Mouse (Mus musculus) liver, embryonic 12.5 days (tissue): Measurements from ENCODE around the gene Actrt2. TPM values are rescaled to one million over a fixed set of nuclear protein-coding genes. Genes with fewer than 3 reads are reported as not detected.

Experiments used
- ATAC-seq: fragments of 200-750 bp; cut with Nextera tagmentation; 2 replicates; pipeline ENCODE4 v1.8.0; 2017; ENCODE audit warnings: moderate number of reproducible peaks, mild to moderate bottlenecking, moderate library complexity
- H3K27ac ChIP-seq: fragments of 300-500 bp; sonication (generic); 2 replicates; pipeline ENCODE4 v1.5.1; 2016; ENCODE audit warnings: mild to moderate bottlenecking
- H3K27me3 ChIP-seq: fragments of 300-500 bp; sonication (generic); replicated peaks from 2 replicates; pipeline ENCODE4 v1.6.1; 2016; ENCODE audit warnings: mild to moderate bottlenecking, moderate library complexity
- H3K36me3 ChIP-seq: fragments of 300-500 bp; sonication (generic); 2 replicates; pipeline ENCODE4 v1.6.1; 2016; ENCODE audit warnings: mild to moderate bottlenecking, moderate library complexity
- H3K4me1 ChIP-seq: fragments of 300-500 bp; sonication (generic); 2 replicates; pipeline ENCODE4 v1.6.1; 2016
- H3K4me2 ChIP-seq: fragments of 300-500 bp; sonication (generic); 2 replicates; pipeline ENCODE4 v1.6.1; 2016; ENCODE audit warnings: mild to moderate bottlenecking, moderate library complexity
- H3K4me3 ChIP-seq: fragments of 300-500 bp; sonication (generic); 2 replicates; pipeline ENCODE4 v1.5.1; 2016; ENCODE audit warnings: mild to moderate bottlenecking, moderate library complexity
- H3K9ac ChIP-seq: fragments of 300-500 bp; sonication (generic); 2 replicates; pipeline ENCODE4 v1.6.1; 2016; ENCODE audit warnings: mild to moderate bottlenecking, moderate library complexity
- H3K9me3 ChIP-seq: fragments of 300-500 bp; sonication (generic); replicated peaks from 2 replicates; pipeline ENCODE4 v1.6.1; 2016; ENCODE audit warnings: mild to moderate bottlenecking, moderate library complexity
- WGBS: fragments of 180-500 bp; shearing (Covaris S2); methylation state at CpG from one replicate; pipeline ENCODE4 v1.1.7; 2016; ENCODE audit not compliant: insufficient replicate concordance; 5-methylcytosine and 5-hydroxymethylcytosine counted together
- polyA plus RNA-seq: library from polyadenylated mRNA; unstranded; fragments of >200 nt; fragmentation: Nextera tagmentation; extraction: Ambion mirVana; gene quantifications from 2 replicates; pipeline ENCODE4 v1.2.1, GENCODE M21; 2016

Actrt2 gene
- polyA plus RNA-seq, 1 experiment from 2014 or later: not detected

DNA sequence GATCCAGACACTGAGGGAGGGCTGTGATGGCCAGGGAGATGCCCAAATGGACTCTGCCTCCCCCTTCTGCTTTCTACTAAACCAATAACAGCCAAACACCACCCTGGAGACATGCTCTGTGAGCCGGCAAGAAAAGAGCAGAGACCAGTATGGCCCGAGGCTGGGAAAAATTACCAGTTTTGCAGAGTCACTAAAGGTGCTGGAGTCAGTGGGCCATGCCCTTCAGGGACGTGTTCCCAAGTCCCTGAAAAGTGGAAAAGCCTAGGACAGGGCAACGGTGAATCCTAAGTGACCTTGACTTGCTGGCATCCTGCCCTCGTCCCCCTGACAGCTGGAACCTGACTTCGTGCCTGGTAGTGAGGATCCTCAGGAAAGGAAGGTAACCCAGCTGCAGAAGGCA is 25.2 kb downstream of the Actrt2 start:
- Histone ChIP-seq H3K27me3 (peaks cover 97% of the 10 kb centered on the region), H3K4me3 (no peak overlapping the region), H3K4me1 (no peaks in the 10 kb centered on the region), H3K4me2 (no peak overlapping the region), H3K36me3 (no peaks in the 10 kb centered on the region), H3K9me3 (no peaks in the 10 kb centered on the region), H3K27ac (no peak overlapping the region), H3K9ac (no peak overlapping the region)
- WGBS: 3% methylated on average over 6 of the region's 6 CpGs
- no peak for ATAC-seq

DNA sequence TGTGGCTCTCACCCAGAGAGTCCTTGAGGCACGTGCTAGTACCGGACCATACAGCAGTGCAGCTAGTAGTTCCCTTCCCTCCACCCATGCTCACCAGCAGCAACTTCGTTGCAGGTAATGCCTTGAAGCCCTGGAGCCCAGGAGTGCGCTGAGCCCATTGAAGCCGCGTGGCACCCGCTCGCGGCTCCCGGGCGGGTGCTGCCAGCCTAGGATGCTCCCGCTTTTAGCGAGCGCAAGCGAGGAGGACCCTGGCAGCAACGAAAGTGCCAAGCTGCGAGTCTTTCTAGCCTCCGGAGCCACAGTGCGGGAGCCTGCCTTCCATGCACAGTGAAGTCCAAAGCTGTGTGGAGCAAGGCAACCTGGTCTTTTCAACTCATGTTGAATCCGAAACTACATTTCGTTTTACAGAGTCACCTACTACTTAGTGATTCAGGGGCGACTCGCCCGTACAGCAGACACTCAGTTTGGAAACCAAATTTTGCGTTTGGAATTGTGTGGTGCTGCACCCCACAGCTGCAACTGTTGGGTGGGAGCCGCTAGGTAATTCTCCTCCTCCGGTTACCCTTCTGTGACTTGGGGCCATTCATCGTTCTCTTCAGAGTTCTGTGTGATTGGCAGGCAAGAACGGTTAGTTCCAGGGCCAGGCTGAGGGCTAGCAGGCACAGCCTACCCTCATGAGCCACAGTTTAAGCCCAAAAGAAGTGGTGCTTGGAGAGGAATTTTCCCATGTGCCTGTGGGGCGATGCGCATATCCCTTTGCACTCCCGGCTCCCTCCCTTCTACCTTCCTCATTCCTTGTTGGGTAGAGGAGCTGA is 26.2 kb downstream of the Actrt2 start:
- 2% methylated on average over 32 of the region's 32 CpGs for WGBS
- Histone ChIP-seq H3K4me2 (peak overlapping the region; percentile 6; the same call in 1 of the 2 replicates), H3K4me3 (no peak overlapping the region), H3K9ac (no peak overlapping the region), H3K27me3 (peaks cover 97% of the 10 kb centered on the region), H3K27ac (no peak overlapping the region), H3K36me3 (no peaks in the 10 kb centered on the region), H3K4me1 (0 out of 2 replicates have a peak, but pooled peaks cover 5% of the 10 kb centered on the region), H3K9me3 (no peaks in the 10 kb centered on the region)
- no peak for ATAC-seq

DNA sequence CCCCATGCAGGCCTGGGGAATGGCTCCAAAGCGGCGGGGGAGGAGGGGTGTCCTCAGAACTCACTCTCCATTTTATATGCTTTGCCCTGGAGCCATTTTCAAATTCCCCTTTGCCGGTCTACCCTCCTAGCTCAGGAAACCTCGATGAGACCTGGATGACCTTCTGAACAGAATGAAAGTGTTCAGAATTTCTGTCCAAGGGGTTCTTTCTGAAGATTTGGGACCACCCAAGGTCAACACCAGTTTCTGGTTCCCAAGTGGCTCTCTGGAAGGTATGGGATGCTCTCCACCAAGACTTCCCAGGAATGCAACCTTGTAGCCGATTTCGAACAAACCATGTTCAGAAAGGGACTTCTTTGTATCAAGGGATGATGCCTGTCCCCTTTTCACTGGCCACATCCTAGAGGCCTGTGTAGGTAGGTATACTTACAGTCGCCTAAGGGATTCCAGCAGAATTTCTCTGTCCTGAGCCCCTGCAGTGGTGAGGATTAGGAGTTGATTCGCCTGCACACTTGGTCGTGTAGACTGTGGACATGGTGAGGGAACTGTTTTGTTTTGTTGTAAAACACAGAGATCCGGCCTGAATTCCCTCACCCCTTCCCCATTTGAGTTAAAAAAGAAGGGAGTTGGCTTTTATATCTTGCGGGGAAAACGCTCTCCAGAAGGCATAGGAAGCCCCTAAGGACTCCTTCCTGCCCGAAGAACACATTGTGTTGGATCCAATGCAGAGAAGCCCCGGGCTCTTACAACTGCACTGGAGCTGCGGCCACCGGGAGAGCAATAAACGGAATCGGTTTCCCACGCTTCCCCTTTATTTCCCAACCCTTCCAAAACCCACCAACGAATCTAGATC is 27.0 kb downstream of the Actrt2 start:
- WGBS: 7% methylated on average over 20 of the region's 20 CpGs
- H3K36me3 ChIP-seq: no peaks in the 10 kb centered on the region
- H3K4me3 ChIP-seq: no peak overlapping the region
- no peak for ATAC-seq
- H3K9ac ChIP-seq: no peak overlapping the region
- no peak overlapping the region for H3K4me2 ChIP-seq
- 0 out of 2 replicates have a peak, but pooled peaks cover 5% of the 10 kb centered on the region for H3K4me1 ChIP-seq
- no peak overlapping the region for H3K27ac ChIP-seq
- H3K27me3 ChIP-seq: peaks cover 97% of the 10 kb centered on the region
- no peaks in the 10 kb centered on the region for H3K9me3 ChIP-seq

DNA sequence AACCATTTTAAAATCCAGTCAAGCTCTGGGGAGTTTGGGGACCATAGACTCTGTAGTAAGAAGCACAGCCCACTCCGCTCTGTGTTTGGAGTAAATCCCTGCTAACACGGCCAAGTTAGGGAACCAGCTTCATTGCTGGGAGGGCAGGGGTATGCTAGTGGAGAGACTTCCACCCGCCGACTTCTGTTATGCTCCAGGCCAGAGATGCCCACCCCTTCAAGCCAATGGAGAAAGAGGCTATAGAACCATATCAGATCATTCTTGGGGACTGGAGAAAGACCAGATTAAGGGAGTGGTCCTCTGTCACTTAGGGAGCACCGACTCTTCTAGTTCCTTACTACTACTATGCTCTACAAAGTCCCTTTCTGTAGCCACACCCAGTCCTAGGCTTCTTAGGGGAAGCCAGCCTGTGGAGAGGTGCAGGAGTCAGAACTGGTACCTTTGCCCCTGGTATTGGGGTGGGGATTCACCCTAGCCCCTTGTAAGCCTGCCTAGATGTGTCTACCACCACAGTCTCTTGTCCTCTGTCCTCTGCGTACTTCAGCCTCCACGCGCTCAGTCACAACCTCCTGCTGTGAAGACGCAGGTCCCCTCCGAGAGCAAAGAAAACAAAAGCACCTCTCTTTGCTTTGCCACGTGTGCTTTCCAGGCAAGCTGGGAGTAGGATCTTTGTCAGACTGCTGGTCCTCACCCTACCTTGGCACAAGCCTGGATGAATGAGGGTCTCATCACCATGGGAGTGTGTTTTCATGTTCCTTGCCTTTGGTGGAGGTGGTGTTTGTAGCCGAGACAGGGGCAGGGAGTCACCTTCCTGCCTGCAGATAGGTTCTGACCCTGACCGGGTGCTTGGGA is 27.9 kb downstream of the Actrt2 start:
- Histone ChIP-seq H3K27ac (no peak overlapping the region), H3K9me3 (no peaks in the 10 kb centered on the region), H3K4me2 (no peak overlapping the region), H3K27me3 (peaks cover 100% of the 10 kb centered on the region), H3K4me1 (0 out of 2 replicates have a peak, but pooled peaks cover 12% of the 10 kb centered on the region), H3K4me3 (no peak overlapping the region), H3K9ac (no peak overlapping the region), H3K36me3 (no peaks in the 10 kb centered on the region)
- 6% methylated on average over 13 of the region's 13 CpGs for WGBS
- ATAC-seq: no peak

DNA sequence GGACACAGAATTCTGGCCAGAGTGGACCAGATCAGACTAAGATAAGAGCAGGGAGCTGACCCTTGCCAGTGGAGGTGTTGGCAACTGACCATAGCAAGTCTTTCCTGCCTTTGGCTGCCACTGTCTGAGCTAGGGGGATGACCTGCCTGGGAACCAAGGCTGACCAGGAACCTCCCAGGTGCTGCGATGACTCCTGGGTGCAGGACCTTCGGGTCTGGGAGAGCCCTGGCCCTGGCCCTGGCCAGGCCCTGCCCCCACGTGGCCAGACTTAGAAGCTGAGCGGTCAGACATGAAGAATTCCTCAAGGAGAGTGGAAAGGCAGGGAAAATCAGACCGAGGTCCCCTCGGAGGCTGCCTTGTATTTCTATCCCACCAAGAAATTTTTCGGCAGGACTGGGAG is 28.5 kb downstream of the Actrt2 start:
- WGBS: 6% methylated on average over 7 of the region's 7 CpGs
- no peaks in the 10 kb centered on the region for H3K9me3 ChIP-seq
- no peak overlapping the region for H3K4me3 ChIP-seq
- no peak overlapping the region for H3K27ac ChIP-seq
- no peaks in the 10 kb centered on the region for H3K36me3 ChIP-seq
- 0 out of 2 replicates have a peak, but pooled peaks cover 13% of the 10 kb centered on the region for H3K4me1 ChIP-seq
- H3K4me2 ChIP-seq: no peak overlapping the region
- H3K9ac ChIP-seq: no peak overlapping the region
- peaks cover 100% of the 10 kb centered on the region for H3K27me3 ChIP-seq
- ATAC-seq: no peak

DNA sequence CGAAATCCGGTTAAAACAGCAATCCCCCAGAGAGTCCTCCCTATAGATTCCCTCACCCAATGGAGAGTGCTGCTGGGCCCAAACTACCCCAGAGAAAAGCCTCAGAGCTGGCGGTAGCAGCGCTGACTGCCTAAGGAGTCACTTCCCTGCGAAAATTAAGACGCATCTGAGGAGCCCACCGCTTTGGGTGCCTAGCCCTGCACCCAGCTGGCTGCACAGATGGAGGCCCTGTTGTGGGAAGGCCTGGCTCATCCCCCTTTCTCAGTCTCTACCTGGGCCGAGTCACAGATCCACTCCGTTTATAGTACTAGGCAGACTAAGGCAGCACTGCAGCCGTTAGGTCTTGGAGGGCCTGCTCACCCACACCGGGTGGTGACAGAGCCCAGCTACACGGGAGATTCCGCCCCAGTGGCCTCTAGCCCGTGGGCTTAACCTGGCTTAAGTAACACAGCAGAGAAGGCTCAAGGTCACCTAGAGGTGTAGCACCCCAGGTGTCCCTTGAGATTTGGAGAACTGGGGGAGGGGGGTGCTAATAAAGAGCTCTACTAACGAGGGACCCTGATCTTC is 29.3 kb downstream of the Actrt2 start:
- H3K4me1 ChIP-seq: peaks cover 15% of the 10 kb centered on the region; the same call in 1 of the 2 replicates

DNA sequence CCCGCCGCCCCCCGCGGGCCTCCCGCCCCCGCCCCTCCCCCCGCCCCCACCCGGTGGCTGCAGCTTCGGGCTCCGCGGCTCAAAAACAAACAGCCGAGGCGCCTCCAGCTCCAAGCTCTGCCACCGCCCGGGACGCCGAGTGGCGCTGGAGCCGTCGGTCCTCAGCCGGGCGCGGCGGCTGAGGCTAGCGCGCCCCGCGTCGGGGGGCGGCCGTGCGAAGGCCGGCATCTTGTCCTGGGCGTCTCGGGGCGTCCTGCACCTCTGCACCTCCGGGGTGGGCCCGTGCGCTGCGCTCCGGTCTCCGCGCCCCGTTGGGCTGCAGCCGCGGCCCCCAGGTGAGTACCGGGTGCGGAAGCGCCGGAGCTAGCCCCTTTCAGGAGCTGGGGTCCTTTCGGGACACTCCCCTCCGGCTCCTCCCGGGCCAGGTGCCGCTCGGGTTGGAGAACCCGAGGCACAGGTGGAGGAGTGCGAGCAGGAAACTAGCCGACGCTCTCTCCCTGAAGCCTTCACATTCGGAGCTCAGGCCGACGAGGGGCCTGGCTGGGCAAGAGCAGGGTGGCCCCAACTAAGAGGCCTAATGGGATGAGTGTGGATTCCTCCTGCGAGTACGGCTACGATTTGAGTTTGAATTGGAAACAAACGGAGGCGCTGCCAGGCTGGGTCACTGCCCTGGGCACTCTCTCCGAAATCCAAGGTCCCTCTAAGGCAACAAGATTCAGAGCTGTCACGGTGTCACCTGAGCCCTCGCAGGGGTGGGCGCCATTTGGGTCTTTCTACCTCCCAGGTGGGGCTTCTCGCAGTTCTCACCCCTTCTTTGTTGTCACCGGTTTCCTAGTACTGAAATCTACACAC is 30.0 kb downstream of the Actrt2 start:
- H3K9ac ChIP-seq: peak overlapping the region; percentile 31; the same call in 1 of the 2 replicates
- H3K27me3 ChIP-seq: peaks cover 100% of the 10 kb centered on the region
- H3K4me3 ChIP-seq: peak overlapping the region; percentile 59
- no peaks in the 10 kb centered on the region for H3K36me3 ChIP-seq
- ATAC-seq: no peak
- H3K27ac ChIP-seq: no peak overlapping the region
- peak overlapping the region; percentile 68 for H3K4me2 ChIP-seq
- peaks cover 18% of the 10 kb centered on the region; the same call in 1 of the 2 replicates for H3K4me1 ChIP-seq
- WGBS: 3% methylated on average over 63 of the region's 73 CpGs
- no peaks in the 10 kb centered on the region for H3K9me3 ChIP-seq

More for the DNA sequence above, 29.3 kb downstream of the Actrt2 start:
- Histone ChIP-seq H3K4me3 (no peak overlapping the region), H3K27me3 (peaks cover 100% of the 10 kb centered on the region), H3K27ac (no peak overlapping the region), H3K9me3 (no peaks in the 10 kb centered on the region), H3K9ac (no peak overlapping the region), H3K36me3 (no peaks in the 10 kb centered on the region), H3K4me2 (peak overlapping the region; percentile 68; the same call in 1 of the 2 replicates)
- no peak for ATAC-seq
- WGBS: 10% methylated on average over 15 of the region's 15 CpGs

DNA sequence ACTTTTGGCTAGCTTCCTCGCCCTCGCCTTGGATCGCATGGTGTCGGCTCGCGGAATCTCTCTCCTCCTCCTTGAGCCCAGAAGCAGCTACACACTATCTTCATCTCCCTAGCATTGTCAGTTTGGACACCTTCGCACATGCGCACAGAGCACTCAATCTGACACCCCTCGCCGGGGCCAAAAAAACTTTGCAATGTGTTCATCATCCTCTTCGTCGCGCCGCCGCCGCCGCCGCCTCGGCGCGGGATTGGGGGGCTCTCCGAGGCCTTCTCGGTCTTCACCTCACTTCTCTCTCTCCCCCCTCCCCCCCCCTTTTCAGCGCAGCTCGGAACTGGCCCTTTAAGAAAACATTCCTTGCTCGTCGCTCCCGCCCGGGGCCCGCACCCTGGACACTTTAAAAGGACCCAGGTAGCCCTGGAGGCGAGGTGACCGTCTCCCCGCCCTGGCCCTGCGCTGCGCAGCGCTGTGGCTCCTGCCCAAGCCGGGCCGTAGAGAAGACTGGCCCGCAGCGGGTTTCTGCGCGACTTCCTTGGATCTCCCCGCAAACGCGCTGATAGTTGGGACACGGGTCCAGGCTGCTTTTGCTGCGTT is 30.9 kb downstream of the Actrt2 start, which contains the start of gene Prdm16:
Gene Prdm16, minus strand, starts transcription at position 153 of the 591 bp plus-strand sequence.
- H3K27ac ChIP-seq: peak within 1 kb of the TSS; percentile 69
- ATAC-seq: no peak
- 1% methylated on average over 47 of the region's 47 CpGs for WGBS
- peak within 1 kb of the TSS; percentile 53 for H3K9ac ChIP-seq
- no peaks in the 10 kb centered on the region for H3K9me3 ChIP-seq
- peaks cover 18% of the 10 kb centered on the region; the same call in 1 of the 2 replicates for H3K4me1 ChIP-seq
- peaks cover 100% of the 10 kb centered on the region for H3K27me3 ChIP-seq
- peak within 1 kb of the TSS; percentile 59 for H3K4me3 ChIP-seq
- no peaks in the 10 kb centered on the region for H3K36me3 ChIP-seq
- H3K4me2 ChIP-seq: peak within 1 kb of the TSS; percentile 68

DNA sequence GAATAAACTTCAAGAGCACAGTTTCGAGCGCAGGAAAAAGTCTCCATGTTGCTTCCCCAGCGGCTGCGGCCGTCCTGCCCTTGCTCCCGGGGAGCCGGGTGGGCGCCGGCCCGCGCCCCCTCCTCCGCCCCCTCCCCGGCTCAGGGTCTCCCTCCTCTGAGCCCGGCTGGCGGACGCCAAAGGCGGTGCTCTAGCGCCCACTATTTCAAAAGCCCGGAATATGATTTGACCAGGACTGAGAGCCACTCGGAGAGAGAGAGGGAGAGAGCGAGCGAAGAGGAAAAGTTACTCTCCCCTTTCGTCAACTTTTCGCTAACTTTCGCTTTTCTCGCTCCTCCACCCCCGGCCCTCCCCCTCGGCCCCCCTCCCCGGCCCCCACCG is 31.6 kb downstream of the Actrt2 start:
- 3% methylated on average over 27 of the region's 30 CpGs for WGBS
- Histone ChIP-seq H3K36me3 (no peaks in the 10 kb centered on the region), H3K27ac (peak overlapping the region; percentile 69), H3K4me2 (peak overlapping the region; percentile 68), H3K4me3 (peak overlapping the region; percentile 59), H3K27me3 (peaks cover 100% of the 10 kb centered on the region), H3K4me1 (peaks cover 18% of the 10 kb centered on the region; the same call in 1 of the 2 replicates), H3K9ac (peak overlapping the region; percentile 53), H3K9me3 (no peaks in the 10 kb centered on the region)
- peak; percentile 27; the same call in 1 of the 2 replicates for ATAC-seq
